Mouse (Mus musculus): ENCODE results near the gene Gm13941.

- TF ChIP-seq POLR2A (IDR thresholded peaks at IDR 0.05; ENCODE audit: control insufficient read depth in 1 of 2, insufficient read depth in 1 of 2, low read depth in 1 of 2, low read length in 2 of 2, poor library complexity in 1 of 2) (no peak), CHD2 (IDR thresholded peaks at IDR 0.05; ENCODE audit: low read length) (no peak), EP300 (IDR thresholded peaks at IDR 0.05; ENCODE audit: low read depth in 1 of 2, low read length in 2 of 2) (no peak)
These were observed 47.1 kb downstream of the Gm13941 start for GRCm38 (mm10) chr2:111058586-111059261.
